Mouse (Mus musculus) brain, embryonic 14.5 days (tissue): Measurements from ENCODE around the gene Gm49416.

Source experiments
- CTCF ChIP-seq: fragments of 200-500 bp; IDR thresholded peaks from 2 replicates; pipeline ENCODE4 v1.5.1; 2012; ENCODE audit warnings: inconsistent platforms, mild to moderate bottlenecking, moderate library complexity, borderline replicate concordance; ENCODE audit not compliant: insufficient read depth, insufficient read length; ENCODE audit errors: extremely low read depth
- POLR2A ChIP-seq: fragments of 200-500 bp; IDR thresholded peaks from 2 replicates; pipeline ENCODE4 v1.6.1; 2012; ENCODE audit warnings: mild to moderate bottlenecking, inconsistent platforms, borderline replicate concordance; ENCODE audit not compliant: poor library complexity, insufficient read depth, insufficient read length, severe bottlenecking; ENCODE audit errors: extremely low read depth

- TF ChIP-seq CTCF (no peak), POLR2A (no peak)
These were observed 9.8 kb downstream of the Gm49416 start for GRCm38 (mm10) chr19:8898576-8898975.
